Mouse (Mus musculus): ENCODE results near the gene Gm11397. TPM values are rescaled to one million over a fixed set of nuclear protein-coding genes. Genes with fewer than 3 reads are reported as not detected.
"Not testable (repeated sequence)": the region's sequence is repeated elsewhere in the genome, so short reads cannot be mapped to it uniquely, and the experiment has no call there.

Gene Gm11397
- not detected for total RNA-seq (2021)
- not detected in 2 replicates for polyA plus RNA-seq (2012; rRNA removed)
- long read RNA-seq = 0 reads

DNA sequence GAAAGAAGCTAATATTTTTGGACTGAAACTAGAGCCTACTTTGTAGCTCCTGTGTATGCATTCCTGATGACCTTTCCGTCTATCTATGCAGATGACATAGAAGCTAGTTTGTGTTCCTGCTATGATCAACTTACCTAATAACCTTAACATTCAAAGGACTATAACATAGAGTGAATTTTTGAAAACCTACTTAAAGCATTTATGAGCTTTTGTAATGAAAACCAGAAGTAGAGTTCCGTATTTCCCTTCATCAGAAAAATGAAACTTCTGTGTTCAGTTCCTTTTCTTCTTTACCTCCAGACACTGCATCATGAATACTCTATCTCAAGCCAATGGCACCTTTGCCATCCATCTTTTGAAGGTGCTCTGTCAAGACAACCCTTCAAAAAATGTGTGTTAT, at the start of gene Gm11397:
Gm11397 (plus strand) TSS at position 301 of the 400 bp plus-strand sequence.
- not testable (repeated sequence) for DNase-seq

DNA sequence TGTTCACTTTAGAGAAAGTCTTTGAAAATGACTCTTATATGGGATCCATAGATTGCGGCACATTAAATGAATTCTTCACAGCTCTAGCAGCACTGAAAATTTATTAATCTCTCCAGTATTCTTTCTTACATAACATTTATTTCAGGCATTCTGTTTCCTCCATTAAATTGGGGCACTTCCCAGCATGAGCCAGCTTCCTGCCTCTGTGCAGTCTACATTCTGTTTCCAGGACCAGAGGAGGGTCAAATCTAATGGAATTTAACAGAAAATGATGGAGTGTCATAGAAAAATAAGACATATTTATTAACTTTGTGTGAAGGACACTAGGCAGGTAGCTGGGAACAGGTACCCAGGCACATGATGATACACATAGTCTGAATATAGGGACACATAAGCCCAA, 38.9 kb upstream of the Gm11397 start:
- not testable (repeated sequence) for DNase-seq

DNA sequence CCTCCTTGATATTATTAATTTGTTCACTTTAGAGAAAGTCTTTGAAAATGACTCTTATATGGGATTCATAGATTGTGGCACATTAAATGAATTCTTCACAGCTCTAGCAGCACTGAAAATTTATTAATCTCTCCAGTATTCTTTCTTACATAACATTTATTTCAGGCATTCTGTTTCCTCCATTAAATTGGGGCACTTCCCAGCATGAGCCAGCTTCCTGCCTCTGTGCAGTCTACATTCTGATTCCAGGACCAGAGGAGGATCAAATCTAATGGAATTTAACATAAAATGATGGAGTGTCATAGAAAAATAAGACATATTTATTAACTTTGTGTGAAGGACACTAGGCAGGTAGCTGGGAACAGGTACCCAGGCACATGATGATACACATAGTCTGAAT, 37.2 kb downstream of the Gm11397 start:
- DNase-seq = not testable (repeated sequence)

Other genes with a start within 250 kb of the Gm11397 start
- gene Serpinb9c, start 236.0 kb upstream of the Gm11397 start, total RNA-seq (2021) = not detected
- gene Serpinb9c, start 236.0 kb upstream of the Gm11397 start, polyA plus RNA-seq (2012; rRNA removed) = not detected in 2 replicates
- gene Serpinb9d, start 202.8 kb upstream of the Gm11397 start, total RNA-seq (2021) = not detected
- gene Serpinb9d, start 202.8 kb upstream of the Gm11397 start, polyA plus RNA-seq (2012; rRNA removed) = not detected in 2 replicates
- gene Serpinb9e, start 146.1 kb upstream of the Gm11397 start, total RNA-seq (2021) = not detected
- not detected in 2 replicates for gene Serpinb9e, start 146.1 kb upstream of the Gm11397 start, polyA plus RNA-seq (2012; rRNA removed)
- not detected for gene Serpinb9f, start 71.7 kb upstream of the Gm11397 start, total RNA-seq (2021)
- gene Serpinb9f, start 71.7 kb upstream of the Gm11397 start, polyA plus RNA-seq (2012; rRNA removed) = not detected in 2 replicates
- gene Serpinb9g, start 89.0 kb downstream of the Gm11397 start, total RNA-seq (2021) = not detected
- not detected in 2 replicates for gene Serpinb9g, start 89.0 kb downstream of the Gm11397 start, polyA plus RNA-seq (2012; rRNA removed)

Data from adrenal gland, adult 2 months (tissue).